Mouse (Mus musculus): ENCODE data around the gene Kcnk15. TPM values are rescaled to one million over a fixed set of nuclear protein-coding genes. Genes with fewer than 3 reads are reported as not detected.

Kcnk15 gene
- polyA plus RNA-seq, 1 experiment from 2014 or later, result not detected

DNA sequence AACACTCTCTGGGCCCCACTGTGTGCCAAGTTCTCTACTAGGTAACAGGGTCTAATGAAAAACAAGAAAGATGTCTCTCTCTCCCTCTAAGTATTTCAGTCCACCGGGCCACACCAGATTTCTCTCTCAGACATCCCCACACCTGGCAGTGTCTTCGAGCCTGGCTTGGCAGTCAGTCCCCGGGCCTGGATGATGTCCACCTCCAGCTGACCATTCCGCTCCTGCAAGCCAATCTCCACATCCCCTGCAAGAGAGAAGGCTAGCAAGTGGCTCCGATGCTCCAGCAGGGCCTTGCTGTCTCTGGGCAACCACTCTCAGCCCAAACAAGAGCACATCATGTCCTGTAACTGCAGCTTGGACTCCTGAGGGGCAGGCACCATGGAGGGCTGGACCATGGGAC, 11.9 kb downstream of the Kcnk15 start:
- Histone ChIP-seq H3K27me3 (ENCODE audit: control insufficient read depth, insufficient read depth, low read length) (peaks cover 13% of the 10 kb centered on the region; the same call in 1 of the 2 replicates), H3K4me3 (ENCODE audit: low read depth, low read length) (no peak overlapping the region), H3K27ac (replicated peaks; ENCODE audit: low read depth, low read length) (no peak overlapping the region), H3K4me2 (ENCODE audit: low read depth, severe bottlenecking) (no peak overlapping the region), H3K36me3 (ENCODE audit: control insufficient read depth, insufficient read depth, low read length) (no peaks in the 10 kb centered on the region), H3K4me1 (ENCODE audit: control insufficient read depth, insufficient read depth, low read length) (peaks cover 5% of the 10 kb centered on the region; the same call in 1 of the 2 replicates), H3K9me3 (ENCODE audit: control insufficient read depth, low read length) (no peaks in the 10 kb centered on the region), H3K9ac (ENCODE audit: low read length) (no peak overlapping the region)
- no peak for DNase-seq (ENCODE audit: low spot score)
- ATAC-seq (ENCODE audit: insufficient number of reproducible peaks, low FRiP score, low TSS enrichment, low read depth), result no peak
- 95% methylated on average over 5 of the region's 5 CpGs for WGBS

DNA sequence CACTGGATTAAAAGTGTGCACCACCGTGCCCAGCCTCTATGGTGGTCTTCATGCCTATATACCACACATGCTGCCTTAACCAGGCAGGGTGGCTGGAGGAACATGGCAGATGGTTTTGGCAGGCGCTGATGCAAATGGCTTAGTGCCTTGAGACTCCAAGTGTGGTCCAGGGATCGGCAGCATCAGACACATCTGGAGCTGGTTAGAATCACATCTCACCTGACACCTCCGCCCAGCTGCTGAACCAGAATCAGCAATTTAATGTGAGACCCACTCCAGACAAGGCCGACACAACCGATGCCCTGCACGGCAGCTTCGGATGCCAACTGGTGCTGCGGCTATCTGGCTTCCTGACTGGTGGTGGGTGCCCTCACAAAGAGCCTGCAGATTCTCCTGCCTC, 12.6 kb downstream of the Kcnk15 start:
- ATAC-seq (ENCODE audit: insufficient number of reproducible peaks, low FRiP score, low TSS enrichment, low read depth), result peak; percentile 31; the same call in 1 of the 2 replicates
- H3K36me3 ChIP-seq (ENCODE audit: control insufficient read depth, insufficient read depth, low read length), result no peaks in the 10 kb centered on the region
- WGBS, result 21% methylated on average over 9 of the region's 9 CpGs
- no peak overlapping the region for H3K4me3 ChIP-seq (ENCODE audit: low read depth, low read length)
- H3K4me2 ChIP-seq (ENCODE audit: low read depth, severe bottlenecking), result no peak overlapping the region
- H3K27ac ChIP-seq (replicated peaks; ENCODE audit: low read depth, low read length), result no peak overlapping the region
- no peak overlapping the region for H3K9ac ChIP-seq (ENCODE audit: low read length)
- peaks cover 8% of the 10 kb centered on the region; the same call in 1 of the 2 replicates for H3K4me1 ChIP-seq (ENCODE audit: control insufficient read depth, insufficient read depth, low read length)
- no peaks in the 10 kb centered on the region for H3K9me3 ChIP-seq (ENCODE audit: control insufficient read depth, low read length)
- peaks cover 13% of the 10 kb centered on the region; the same call in 1 of the 2 replicates for H3K27me3 ChIP-seq (ENCODE audit: control insufficient read depth, insufficient read depth, low read length)
- peak; percentile 71 for DNase-seq (ENCODE audit: low spot score)

DNA sequence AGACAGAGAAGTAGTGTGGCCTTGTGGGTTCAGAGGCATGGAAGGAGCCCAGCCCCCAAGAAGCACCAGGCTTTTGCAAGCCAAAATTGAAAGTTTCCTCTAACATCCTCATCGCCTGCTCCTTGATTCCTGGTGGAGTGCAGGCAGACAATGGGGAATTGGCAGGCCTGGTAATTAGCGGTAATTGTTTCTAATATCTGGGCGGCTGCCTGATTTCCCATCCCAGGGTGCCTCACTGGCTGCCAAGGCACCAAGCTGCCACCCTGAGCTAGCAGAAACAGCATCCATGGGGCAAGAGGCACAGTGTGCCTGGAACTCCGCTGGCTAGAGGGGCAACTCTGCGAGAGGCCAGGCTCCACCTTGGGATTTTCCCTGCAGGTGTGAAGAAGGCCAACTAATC, 16.3 kb downstream of the Kcnk15 start:
- H3K27me3 ChIP-seq (ENCODE audit: control insufficient read depth, insufficient read depth, low read length), result no peaks in the 10 kb centered on the region
- ATAC-seq (ENCODE audit: insufficient number of reproducible peaks, low FRiP score, low TSS enrichment, low read depth) (no peak), DNase-seq (ENCODE audit: low spot score) (no peak)

DNA sequence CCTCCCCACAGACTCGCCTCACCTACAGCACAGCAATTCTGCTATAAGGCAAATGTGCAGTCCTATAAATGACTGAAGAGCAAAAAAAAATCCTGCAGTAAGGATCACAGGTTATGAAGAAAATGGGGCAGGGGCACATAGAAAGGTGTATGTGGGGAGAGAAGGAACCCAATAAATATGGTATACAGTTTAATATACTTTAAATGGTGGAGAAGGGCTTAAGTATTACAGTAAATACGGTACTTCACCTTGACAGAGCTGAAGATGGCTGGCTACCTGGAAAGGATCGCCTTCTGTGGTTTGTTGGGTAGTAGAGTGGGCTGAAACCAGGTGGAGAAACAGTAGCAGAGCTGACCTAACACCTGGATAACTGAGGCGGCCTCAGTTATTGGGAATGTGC, 17.8 kb downstream of the Kcnk15 start:
- ATAC-seq (ENCODE audit: insufficient number of reproducible peaks, low FRiP score, low TSS enrichment, low read depth) (no peak), DNase-seq (ENCODE audit: low spot score) (no peak)
- no peaks in the 10 kb centered on the region for H3K36me3 ChIP-seq (ENCODE audit: control insufficient read depth, insufficient read depth, low read length)
- H3K9me3 ChIP-seq (ENCODE audit: control insufficient read depth, low read length), result no peaks in the 10 kb centered on the region
- no peak overlapping the region for H3K4me2 ChIP-seq (ENCODE audit: low read depth, severe bottlenecking)
- peaks cover 6% of the 10 kb centered on the region; the same call in 1 of the 2 replicates for H3K4me1 ChIP-seq (ENCODE audit: control insufficient read depth, insufficient read depth, low read length)
- no peak overlapping the region for H3K9ac ChIP-seq (ENCODE audit: low read length)
- 85% methylated on average over 4 of the region's 4 CpGs for WGBS
- no peaks in the 10 kb centered on the region for H3K27me3 ChIP-seq (ENCODE audit: control insufficient read depth, insufficient read depth, low read length)
- H3K27ac ChIP-seq (replicated peaks; ENCODE audit: low read depth, low read length), result no peak overlapping the region
- no peak overlapping the region for H3K4me3 ChIP-seq (ENCODE audit: low read depth, low read length)

More for the DNA sequence above, 16.3 kb downstream of the Kcnk15 start:
- WGBS, result 49% methylated on average over 5 of the region's 5 CpGs
- H3K4me1 ChIP-seq (ENCODE audit: control insufficient read depth, insufficient read depth, low read length), result peaks cover 8% of the 10 kb centered on the region; the same call in 1 of the 2 replicates
- H3K4me2 ChIP-seq (ENCODE audit: low read depth, severe bottlenecking), result no peak overlapping the region
- no peaks in the 10 kb centered on the region for H3K36me3 ChIP-seq (ENCODE audit: control insufficient read depth, insufficient read depth, low read length)
- no peak overlapping the region for H3K4me3 ChIP-seq (ENCODE audit: low read depth, low read length)
- no peaks in the 10 kb centered on the region for H3K9me3 ChIP-seq (ENCODE audit: control insufficient read depth, low read length)
- no peak overlapping the region for H3K9ac ChIP-seq (ENCODE audit: low read length)
- no peak overlapping the region for H3K27ac ChIP-seq (replicated peaks; ENCODE audit: low read depth, low read length)

DNA sequence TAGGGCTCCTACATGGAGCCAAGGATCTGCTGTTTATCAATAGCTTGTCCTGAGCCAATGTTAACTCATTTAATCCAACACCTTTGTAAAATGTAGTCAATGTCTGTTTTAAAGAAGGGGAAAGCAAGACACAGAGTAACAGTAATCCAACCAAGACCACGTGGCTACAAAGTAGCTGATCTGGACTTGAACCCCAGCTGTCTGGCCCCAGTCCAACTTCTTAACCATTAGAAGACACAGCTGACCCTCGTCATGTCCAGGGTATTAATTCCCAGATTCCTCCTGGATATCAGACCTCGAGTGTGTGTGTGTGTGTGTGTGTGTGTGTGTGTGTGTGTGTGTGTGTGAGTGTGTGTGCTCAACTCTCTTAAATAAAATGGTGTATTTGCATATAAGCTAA, 18.5 kb downstream of the Kcnk15 start:
- no peak overlapping the region for H3K4me2 ChIP-seq (ENCODE audit: low read depth, severe bottlenecking)
- H3K36me3 ChIP-seq (ENCODE audit: control insufficient read depth, insufficient read depth, low read length), result no peaks in the 10 kb centered on the region
- no peak overlapping the region for H3K27ac ChIP-seq (replicated peaks; ENCODE audit: low read depth, low read length)
- 68% methylated on average over 3 of the region's 3 CpGs for WGBS
- no peaks in the 10 kb centered on the region for H3K9me3 ChIP-seq (ENCODE audit: control insufficient read depth, low read length)
- peaks cover 3% of the 10 kb centered on the region; the same call in 1 of the 2 replicates for H3K4me1 ChIP-seq (ENCODE audit: control insufficient read depth, insufficient read depth, low read length)
- no peak overlapping the region for H3K9ac ChIP-seq (ENCODE audit: low read length)
- no peak overlapping the region for H3K4me3 ChIP-seq (ENCODE audit: low read depth, low read length)
- ATAC-seq (ENCODE audit: insufficient number of reproducible peaks, low FRiP score, low TSS enrichment, low read depth) (no peak), DNase-seq (ENCODE audit: low spot score) (no peak)
- no peaks in the 10 kb centered on the region for H3K27me3 ChIP-seq (ENCODE audit: control insufficient read depth, insufficient read depth, low read length)

DNA sequence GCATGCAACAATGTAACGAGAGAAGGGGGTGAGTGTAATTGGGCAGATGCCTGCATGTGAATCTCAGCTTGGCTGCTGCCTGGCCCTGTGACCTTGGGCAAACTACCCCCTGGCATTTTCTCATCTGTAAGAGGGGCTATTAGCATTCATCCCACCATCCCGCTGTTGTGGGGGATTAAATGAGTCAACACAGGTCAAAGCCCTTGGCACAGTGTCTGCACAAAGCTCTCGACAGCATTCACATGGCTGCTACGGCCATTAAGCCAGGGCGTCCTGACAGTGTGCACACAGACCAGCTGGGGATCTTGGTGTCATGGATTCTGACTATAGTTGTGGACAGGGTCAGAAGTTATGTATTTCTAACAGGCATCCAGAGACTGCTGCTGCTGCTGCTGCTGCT, 21.4 kb downstream of the Kcnk15 start:
- Histone ChIP-seq H3K9ac (ENCODE audit: low read length) (no peak overlapping the region), H3K27ac (replicated peaks; ENCODE audit: low read depth, low read length) (no peak overlapping the region), H3K36me3 (ENCODE audit: control insufficient read depth, insufficient read depth, low read length) (no peaks in the 10 kb centered on the region), H3K4me2 (ENCODE audit: low read depth, severe bottlenecking) (no peak overlapping the region), H3K9me3 (ENCODE audit: control insufficient read depth, low read length) (no peaks in the 10 kb centered on the region), H3K27me3 (ENCODE audit: control insufficient read depth, insufficient read depth, low read length) (no peaks in the 10 kb centered on the region), H3K4me3 (ENCODE audit: low read depth, low read length) (no peak overlapping the region), H3K4me1 (ENCODE audit: control insufficient read depth, insufficient read depth, low read length) (peaks cover 3% of the 10 kb centered on the region; the same call in 1 of the 2 replicates)
- ATAC-seq (ENCODE audit: insufficient number of reproducible peaks, low FRiP score, low TSS enrichment, low read depth), result no peak
- no peak for DNase-seq (ENCODE audit: low spot score)
- WGBS, result 63% methylated on average over 5 of the region's 5 CpGs

DNA sequence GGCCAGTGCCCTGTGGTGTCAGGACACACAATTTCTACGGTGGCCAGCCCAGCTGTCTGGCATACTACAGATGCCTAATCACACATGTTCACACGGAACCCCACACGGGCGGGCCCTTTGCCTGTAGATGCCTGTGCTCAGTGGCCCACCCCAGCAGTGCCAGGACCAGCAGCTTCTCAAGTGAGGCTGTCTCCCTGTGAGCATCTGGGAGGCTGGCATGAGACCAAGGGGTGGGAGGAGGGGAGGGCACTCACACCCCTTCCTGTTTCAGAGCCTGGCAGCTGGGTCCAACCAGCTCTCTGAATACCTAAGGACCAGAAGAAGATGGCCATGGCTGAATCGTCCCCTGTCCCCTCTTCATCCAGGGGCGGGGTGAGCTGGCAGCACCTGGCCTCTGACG, 22.0 kb downstream of the Kcnk15 start:
- H3K4me2 ChIP-seq (ENCODE audit: low read depth, severe bottlenecking), result no peak overlapping the region
- no peaks in the 10 kb centered on the region for H3K27me3 ChIP-seq (ENCODE audit: control insufficient read depth, insufficient read depth, low read length)
- ATAC-seq (ENCODE audit: insufficient number of reproducible peaks, low FRiP score, low TSS enrichment, low read depth) (no peak), DNase-seq (ENCODE audit: low spot score) (no peak)
- no peaks in the 10 kb centered on the region for H3K36me3 ChIP-seq (ENCODE audit: control insufficient read depth, insufficient read depth, low read length)
- WGBS, result 85% methylated on average over 7 of the region's 7 CpGs
- H3K9ac ChIP-seq (ENCODE audit: low read length), result no peak overlapping the region
- H3K9me3 ChIP-seq (ENCODE audit: control insufficient read depth, low read length), result no peaks in the 10 kb centered on the region
- no peak overlapping the region for H3K27ac ChIP-seq (replicated peaks; ENCODE audit: low read depth, low read length)
- H3K4me3 ChIP-seq (ENCODE audit: low read depth, low read length), result no peak overlapping the region
- H3K4me1 ChIP-seq (ENCODE audit: control insufficient read depth, insufficient read depth, low read length), result 0 out of 2 replicates have a peak, but pooled peaks cover 2% of the 10 kb centered on the region

DNA sequence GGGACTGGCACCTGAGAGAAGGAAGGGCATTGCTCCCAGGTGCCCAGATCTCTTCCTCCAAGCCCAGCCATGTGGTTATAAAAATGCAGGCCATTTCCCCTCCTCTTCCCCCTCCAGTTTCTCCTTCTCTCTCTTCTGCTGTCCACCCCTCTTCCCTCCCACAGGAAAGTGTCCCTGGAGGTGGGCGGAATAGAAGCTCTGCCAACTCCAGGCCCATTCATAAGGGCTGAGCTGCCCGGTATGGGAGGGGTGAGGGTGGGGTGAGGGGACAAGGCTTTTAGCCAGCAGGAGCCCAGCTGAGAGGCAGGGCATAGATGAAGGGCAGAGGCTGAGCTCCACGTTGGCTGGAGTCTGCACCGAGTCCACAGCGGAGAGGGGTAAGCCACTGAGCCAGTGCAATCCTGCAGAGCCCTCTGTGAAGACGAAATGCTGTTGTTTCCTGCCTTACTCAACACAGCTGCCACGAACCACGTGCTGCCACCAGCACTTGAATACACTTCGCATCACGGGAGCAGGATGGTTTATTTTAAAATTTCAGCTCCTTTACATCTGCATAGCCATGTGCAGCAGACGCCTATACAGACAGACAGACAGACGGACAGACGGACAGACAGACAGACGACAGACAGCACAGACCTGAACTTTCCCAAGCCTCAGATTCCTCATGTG, 23.5 kb downstream of the Kcnk15 start:
- Histone ChIP-seq H3K9me3 (ENCODE audit: control insufficient read depth, low read length) (no peaks in the 10 kb centered on the region), H3K9ac (ENCODE audit: low read length) (no peak overlapping the region), H3K36me3 (ENCODE audit: control insufficient read depth, insufficient read depth, low read length) (no peaks in the 10 kb centered on the region), H3K4me1 (ENCODE audit: control insufficient read depth, insufficient read depth, low read length) (no peaks in the 10 kb centered on the region), H3K27ac (replicated peaks; ENCODE audit: low read depth, low read length) (no peak overlapping the region), H3K4me3 (ENCODE audit: low read depth, low read length) (no peak overlapping the region), H3K27me3 (ENCODE audit: control insufficient read depth, insufficient read depth, low read length) (no peaks in the 10 kb centered on the region), H3K4me2 (ENCODE audit: low read depth, severe bottlenecking) (no peak overlapping the region)
- 73% methylated on average over 14 of the region's 14 CpGs for WGBS
- DNase-seq (ENCODE audit: low spot score) (no peak), ATAC-seq (ENCODE audit: insufficient number of reproducible peaks, low FRiP score, low TSS enrichment, low read depth) (no peak)

DNA sequence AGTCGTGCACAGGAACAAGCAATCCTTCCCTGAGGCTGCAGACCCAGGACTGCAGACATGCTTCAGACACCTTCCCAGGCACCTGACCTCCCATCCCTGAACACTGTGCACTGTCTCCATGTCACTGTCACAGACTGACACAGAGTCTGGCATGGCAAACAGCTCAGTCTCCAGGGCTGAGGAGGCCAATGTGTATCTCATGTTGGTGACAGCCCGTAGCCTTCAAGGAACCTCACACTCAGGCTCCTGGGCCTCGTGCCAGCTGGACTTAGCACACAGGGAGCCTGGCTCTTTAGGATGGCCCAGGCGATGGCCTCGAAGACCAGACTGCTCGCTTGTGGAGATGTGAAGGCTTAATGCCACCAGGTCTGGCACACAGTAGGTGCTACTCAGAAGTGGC, 27.4 kb downstream of the Kcnk15 start:
- WGBS, result 86% methylated on average over 6 of the region's 6 CpGs
- H3K9me3 ChIP-seq (ENCODE audit: control insufficient read depth, low read length), result no peaks in the 10 kb centered on the region
- no peak overlapping the region for H3K9ac ChIP-seq (ENCODE audit: low read length)
- no peak for ATAC-seq (ENCODE audit: insufficient number of reproducible peaks, low FRiP score, low TSS enrichment, low read depth)
- DNase-seq (ENCODE audit: low spot score), result no peak
- no peaks in the 10 kb centered on the region for H3K36me3 ChIP-seq (ENCODE audit: control insufficient read depth, insufficient read depth, low read length)
- no peak overlapping the region for H3K4me3 ChIP-seq (ENCODE audit: low read depth, low read length)
- H3K27me3 ChIP-seq (ENCODE audit: control insufficient read depth, insufficient read depth, low read length), result no peaks in the 10 kb centered on the region
- no peak overlapping the region for H3K4me2 ChIP-seq (ENCODE audit: low read depth, severe bottlenecking)
- H3K4me1 ChIP-seq (ENCODE audit: control insufficient read depth, insufficient read depth, low read length), result no peaks in the 10 kb centered on the region
- no peak overlapping the region for H3K27ac ChIP-seq (replicated peaks; ENCODE audit: low read depth, low read length)
